Mouse (Mus musculus) T-helper 2 cell (primary cell): ENCODE measurements around the gene Zfp580.
"Not testable (repeated sequence)": the region's sequence is repeated elsewhere in the genome, so short reads cannot be mapped to it uniquely, and the experiment has no call there.

Source experiments
- in situ Hi-C: fragments of 300-600 bp; cut with MboI, MseI; formaldehyde crosslinking; loops from one replicate; pipeline ENCODE4 v1.15.1; 2025; ENCODE audit warnings: high pct_unique_total_duplicates

Zfp580 gene

GRCm38 (mm10) chr7:5051193-5052192 is at the start of gene Zfp580:
Gene Zfp580 (plus strand): TSS chr7:5051538.
- in situ Hi-C loops = loop anchor here (5.0 to 25.0 kb wide), 6 partner anchors 34 to 1364 kb away; partner anchors contain the start of genes Gm44973, Leng8, Mboat7 and Tmc4

- in situ Hi-C loops = not testable (repeated sequence)
These were observed 48.5 kb upstream of the Zfp580 start for GRCm38 (mm10) chr7:5002876-5003275.

- in situ Hi-C loops = no loop called here
These were observed 43.1 kb upstream of the Zfp580 start for GRCm38 (mm10) chr7:5008229-5008628.

- in situ Hi-C loops = no loop called here
These were observed 38.4 kb upstream of the Zfp580 start for GRCm38 (mm10) chr7:5012681-5013513.

- in situ Hi-C loops = loop anchor here (5.0 kb wide), 1 partner anchor 38 kb away; the partner anchor contains the start of gene Zfp580
These were observed 36.9 kb upstream of the Zfp580 start, which contains the start of the genes Zfp524 and Fiz1 for GRCm38 (mm10) chr7:5014251-5015117. Gene Zfp524 (plus strand): TSS chr7:5014415. Gene Fiz1 (minus strand): TSS chr7:5014697.

- in situ Hi-C loops = loop anchor here (5.0 kb wide), 1 partner anchor 37 kb away; the partner anchor contains the start of gene Zfp580
These were observed 36.0 kb upstream of the Zfp580 start, which contains the start of gene Gm44973 for GRCm38 (mm10) chr7:5015118-5016001. Gene Gm44973 (plus strand): TSS chr7:5015496.

GRCm38 (mm10) chr7:5016057-5016456 is 35.3 kb upstream of the Zfp580 start:
- in situ Hi-C loops = loop anchor here (5.0 kb wide), 1 partner anchor 36 kb away; the partner anchor contains the start of gene Zfp580

GRCm38 (mm10) chr7:5016920-5017319 is 34.4 kb upstream of the Zfp580 start:
- in situ Hi-C loops = loop anchor here (5.0 kb wide), 1 partner anchor 35 kb away; the partner anchor contains the start of gene Zfp580

GRCm38 (mm10) chr7:5017352-5017751 is 34.0 kb upstream of the Zfp580 start:
- in situ Hi-C loops = loop anchor here (5.0 kb wide), 1 partner anchor 35 kb away; the partner anchor contains the start of gene Zfp580

GRCm38 (mm10) chr7:5017931-5018330 is 33.4 kb upstream of the Zfp580 start:
- in situ Hi-C loops = loop anchor here (5.0 kb wide), 1 partner anchor 34 kb away; the partner anchor contains the start of gene Zfp580

- in situ Hi-C loops = loop anchor here (5.0 kb wide), 1 partner anchor 33 kb away; the partner anchor contains the start of gene Zfp580
These were observed 31.8 kb upstream of the Zfp580 start for GRCm38 (mm10) chr7:5019576-5019975.

GRCm38 (mm10) chr7:5020000-5020681 is 31.2 kb upstream of the Zfp580 start, which contains the start of the genes Zfp865 and Ccdc106:
Gene Zfp865 (plus strand): TSS chr7:5020376.
Gene Ccdc106 (plus strand): TSS chr7:5020553.
- in situ Hi-C loops = loop anchor here (5.0 kb wide), 1 partner anchor 32 kb away; the partner anchor contains the start of gene Zfp580

- in situ Hi-C loops = no loop called here
These were observed 30.7 kb upstream of the Zfp580 start for GRCm38 (mm10) chr7:5020685-5021084.

GRCm38 (mm10) chr7:5021197-5021596 is 30.1 kb upstream of the Zfp580 start:
- in situ Hi-C loops = no loop called here

- in situ Hi-C loops = no loop called here
These were observed 21.8 kb upstream of the Zfp580 start for GRCm38 (mm10) chr7:5029543-5029942.

- in situ Hi-C loops = no loop called here
These were observed 21.4 kb upstream of the Zfp580 start for GRCm38 (mm10) chr7:5029946-5030345.

- in situ Hi-C loops = no loop called here
These were observed 20.6 kb upstream of the Zfp580 start for GRCm38 (mm10) chr7:5030554-5031275.

- in situ Hi-C loops = no loop called here
These were observed 19.8 kb upstream of the Zfp580 start for GRCm38 (mm10) chr7:5031496-5031895.
